Mouse (Mus musculus): Measurements from ENCODE around the gene Fam20c. TPM values are rescaled to one million over a fixed set of nuclear protein-coding genes. Genes with fewer than 3 reads are reported as not detected.

Gene Fam20c
- polyA plus RNA-seq (2012; ENCODE audit: low replicate concordance) = 0.64 and 0.95 TPM in 2 replicates

GRCm38 (mm10) chr5:138754303-138755120 lies at the start of gene Fam20c:
Gene Fam20c (plus strand): TSS chr5:138754514.

GRCm38 (mm10) chr5:138819780-138820179 lies 65.5 kb downstream of the Fam20c start, which contains the start of gene Gm5294:
Gene Gm5294 (plus strand): TSS chr5:138820080.

Other genes with a start within 250 kb of the Fam20c start
- not detected in 2 replicates for gene 1700123K08Rik, start 189.8 kb upstream of the Fam20c start, polyA plus RNA-seq (2012; ENCODE audit: low replicate concordance)
- gene Zfp68, start 134.8 kb upstream of the Fam20c start, polyA plus RNA-seq (2012; ENCODE audit: low replicate concordance) = 0.21 and 0.64 TPM in 2 replicates
- gene A430033K04Rik, start 131.7 kb upstream of the Fam20c start, polyA plus RNA-seq (2012; ENCODE audit: low replicate concordance) = 0.81 TPM in 1 of 2 replicates, not detected in the other
- gene Gm5294, start 65.6 kb downstream of the Fam20c start, polyA plus RNA-seq (2012; ENCODE audit: low replicate concordance) = 0.50 TPM in 1 of 2 replicates, not detected in the other
- 1.6 and 2.2 TPM in 2 replicates for gene Pdgfa, start 242.9 kb downstream of the Fam20c start, polyA plus RNA-seq (2012; ENCODE audit: low replicate concordance)